Mouse (Mus musculus): ENCODE results near the gene Kl. TPM values are rescaled to one million over a fixed set of nuclear protein-coding genes. Genes with fewer than 3 reads are reported as not detected.

Gene Kl
- polyA plus RNA-seq, 1 experiment from 2014 or later, result 0.64 TPM

GRCm38 (mm10) chr5:151018959-151019358 lies 66.6 kb downstream of the Kl start:
- no peaks in the 10 kb centered on the region for H3K27me3 ChIP-seq
- peaks cover 12% of the 10 kb centered on the region for H3K4me1 ChIP-seq
- 88% methylated on average over 5 of the region's 5 CpGs for WGBS
- H3K9ac ChIP-seq (replicated peaks), result no peak overlapping the region
- H3K4me3 ChIP-seq, result no peak overlapping the region
- no peak overlapping the region for H3K4me2 ChIP-seq (replicated peaks)
- no peak overlapping the region for H3K27ac ChIP-seq (replicated peaks)
- no peaks in the 10 kb centered on the region for H3K9me3 ChIP-seq
- ATAC-seq (ENCODE audit: low FRiP score, low read depth), result no peak
- H3K36me3 ChIP-seq, result no peaks in the 10 kb centered on the region

DNA sequence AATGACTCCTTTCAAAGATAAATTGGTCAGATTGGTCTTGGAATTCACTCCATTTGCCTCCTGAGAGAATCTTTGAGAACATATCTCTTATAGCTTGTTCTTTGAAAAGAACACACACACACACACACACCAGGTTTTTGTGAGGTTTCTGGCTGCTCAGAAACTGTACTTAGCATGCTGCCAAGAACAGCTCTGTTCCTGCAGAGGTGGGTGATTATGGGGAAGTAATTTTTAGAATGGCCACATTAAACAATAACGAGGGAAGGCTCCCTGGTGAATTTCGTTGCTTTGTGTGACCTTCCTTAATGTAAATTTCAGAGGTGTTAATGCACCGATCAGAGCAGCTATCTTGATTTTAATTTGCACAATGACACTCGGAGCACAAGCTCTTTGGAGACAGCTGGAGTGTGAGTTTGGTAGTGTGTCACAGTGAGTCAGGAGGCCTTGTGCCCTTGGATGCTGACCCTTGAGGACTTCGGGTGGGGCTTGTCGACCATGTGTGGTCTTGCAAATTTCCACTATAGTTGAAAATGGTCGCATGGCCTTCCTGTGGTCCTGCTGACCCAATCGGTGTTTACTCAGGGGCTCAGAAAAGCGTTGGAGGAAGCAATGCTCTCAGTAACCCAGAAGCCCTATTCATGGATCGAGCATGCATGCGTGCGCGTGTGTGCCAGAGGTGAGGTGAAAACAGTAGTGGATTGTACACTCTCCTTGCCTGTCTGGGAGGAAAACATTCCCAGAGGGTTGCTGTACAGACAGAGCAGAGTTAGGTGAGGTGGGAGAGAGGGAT lies 67.8 kb downstream of the Kl start:
- Histone ChIP-seq H3K27ac (replicated peaks) (no peak overlapping the region), H3K4me2 (replicated peaks) (no peak overlapping the region), H3K9ac (replicated peaks) (no peak overlapping the region), H3K9me3 (no peaks in the 10 kb centered on the region), H3K4me1 (peaks cover 14% of the 10 kb centered on the region), H3K36me3 (no peaks in the 10 kb centered on the region), H3K27me3 (no peaks in the 10 kb centered on the region), H3K4me3 (no peak overlapping the region)
- no peak for ATAC-seq (ENCODE audit: low FRiP score, low read depth)
- WGBS, result 76% methylated on average over 13 of the region's 13 CpGs

- Histone ChIP-seq H3K36me3 (no peaks in the 10 kb centered on the region), H3K27me3 (no peaks in the 10 kb centered on the region), H3K4me2 (replicated peaks) (no peak overlapping the region), H3K4me3 (no peak overlapping the region), H3K4me1 (peaks cover 14% of the 10 kb centered on the region), H3K9me3 (no peaks in the 10 kb centered on the region), H3K9ac (replicated peaks) (no peak overlapping the region), H3K27ac (replicated peaks) (no peak overlapping the region)
- no peak for ATAC-seq (ENCODE audit: low FRiP score, low read depth)
- WGBS, result 84% methylated on average over 14 of the region's 14 CpGs
Observed at GRCm38 (mm10) chr5:151020831-151021230, 68.4 kb downstream of the Kl start.

DNA sequence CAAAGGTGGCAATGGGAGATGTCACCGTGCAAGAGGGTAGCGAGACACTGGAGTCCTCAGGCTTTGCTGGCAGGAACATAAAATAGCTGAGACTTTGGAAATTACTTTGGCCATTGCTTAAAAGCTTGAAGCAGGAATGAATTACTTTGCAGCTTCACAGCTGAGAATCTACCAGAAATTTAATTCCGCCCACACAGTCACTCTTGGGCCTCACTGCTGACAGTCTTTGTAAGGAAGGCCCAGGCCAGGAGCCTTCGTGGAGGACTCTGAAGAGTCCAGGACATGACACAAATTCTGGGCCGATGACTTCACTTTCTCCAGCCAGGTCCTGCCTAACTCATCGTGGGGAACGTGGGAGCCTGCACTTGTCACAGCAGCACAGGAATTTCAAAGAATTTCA lies 69.6 kb downstream of the Kl start:
- Histone ChIP-seq H3K4me2 (replicated peaks) (no peak overlapping the region), H3K9me3 (no peaks in the 10 kb centered on the region), H3K4me3 (no peak overlapping the region), H3K27ac (replicated peaks) (no peak overlapping the region), H3K9ac (replicated peaks) (no peak overlapping the region), H3K4me1 (peaks cover 15% of the 10 kb centered on the region), H3K27me3 (no peaks in the 10 kb centered on the region), H3K36me3 (no peaks in the 10 kb centered on the region)
- WGBS, result 83% methylated on average over 7 of the region's 7 CpGs
- ATAC-seq (ENCODE audit: low FRiP score, low read depth), result no peak

DNA sequence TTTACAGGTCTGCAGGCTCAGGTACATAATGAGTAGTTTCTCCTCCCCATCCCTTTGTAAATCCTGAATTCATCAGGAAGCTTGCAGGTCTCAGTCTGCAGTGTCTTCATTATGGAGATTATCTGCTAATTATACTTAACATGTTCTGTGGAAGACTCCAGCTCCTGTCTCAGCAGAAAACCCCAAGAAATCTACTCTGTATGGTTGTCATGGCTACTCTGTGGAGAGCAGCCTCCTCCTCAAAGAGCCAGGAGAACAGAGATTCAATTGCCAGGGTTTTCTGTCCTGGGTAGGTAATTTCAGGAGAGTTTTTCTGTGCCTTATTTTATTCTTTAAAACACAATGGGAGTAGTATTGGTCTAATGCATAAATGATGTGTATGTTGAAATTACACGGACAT lies 70.5 kb downstream of the Kl start:
- H3K4me2 ChIP-seq (replicated peaks), result no peak overlapping the region

GRCm38 (mm10) chr5:151023461-151023860 lies 71.1 kb downstream of the Kl start:
- Histone ChIP-seq H3K27ac (replicated peaks) (no peak overlapping the region), H3K4me1 (peaks cover 24% of the 10 kb centered on the region), H3K27me3 (no peaks in the 10 kb centered on the region), H3K9ac (replicated peaks) (no peak overlapping the region), H3K4me3 (no peak overlapping the region), H3K36me3 (no peaks in the 10 kb centered on the region), H3K4me2 (replicated peaks) (peak overlapping the region; percentile 28; the same call in 1 of the 2 replicates), H3K9me3 (no peaks in the 10 kb centered on the region)
- WGBS, result 8% methylated on average over 8 of the region's 8 CpGs
- no peak for ATAC-seq (ENCODE audit: low FRiP score, low read depth)

More for the DNA sequence above, 70.5 kb downstream of the Kl start:
- Histone ChIP-seq H3K4me3 (no peak overlapping the region), H3K4me1 (peaks cover 23% of the 10 kb centered on the region), H3K36me3 (no peaks in the 10 kb centered on the region), H3K27ac (replicated peaks) (no peak overlapping the region), H3K9ac (replicated peaks) (no peak overlapping the region), H3K27me3 (no peaks in the 10 kb centered on the region), H3K9me3 (no peaks in the 10 kb centered on the region)
- 6% methylated on average over 1 of the region's 1 CpGs for WGBS
- no peak for ATAC-seq (ENCODE audit: low FRiP score, low read depth)

GRCm38 (mm10) chr5:151024483-151024882 lies 72.1 kb downstream of the Kl start:
- Histone ChIP-seq H3K4me1 (peaks cover 24% of the 10 kb centered on the region), H3K36me3 (no peaks in the 10 kb centered on the region), H3K9me3 (no peaks in the 10 kb centered on the region), H3K9ac (replicated peaks) (no peak overlapping the region), H3K27me3 (no peaks in the 10 kb centered on the region), H3K4me3 (no peak overlapping the region), H3K27ac (replicated peaks) (no peak overlapping the region), H3K4me2 (replicated peaks) (no peak overlapping the region)
- WGBS, result 85% methylated on average over 2 of the region's 2 CpGs
- ATAC-seq (ENCODE audit: low FRiP score, low read depth), result no peak

GRCm38 (mm10) chr5:151026069-151026468 lies 73.7 kb downstream of the Kl start:
- H3K9ac ChIP-seq (replicated peaks), result no peak overlapping the region
- H3K4me3 ChIP-seq, result no peak overlapping the region
- no peak overlapping the region for H3K4me2 ChIP-seq (replicated peaks)
- no peak overlapping the region for H3K27ac ChIP-seq (replicated peaks)
- H3K4me1 ChIP-seq, result peaks cover 24% of the 10 kb centered on the region
- H3K36me3 ChIP-seq, result no peaks in the 10 kb centered on the region
- ATAC-seq (ENCODE audit: low FRiP score, low read depth), result no peak
- no peaks in the 10 kb centered on the region for H3K27me3 ChIP-seq
- no peaks in the 10 kb centered on the region for H3K9me3 ChIP-seq
- WGBS, result 87% methylated on average over 4 of the region's 4 CpGs

DNA sequence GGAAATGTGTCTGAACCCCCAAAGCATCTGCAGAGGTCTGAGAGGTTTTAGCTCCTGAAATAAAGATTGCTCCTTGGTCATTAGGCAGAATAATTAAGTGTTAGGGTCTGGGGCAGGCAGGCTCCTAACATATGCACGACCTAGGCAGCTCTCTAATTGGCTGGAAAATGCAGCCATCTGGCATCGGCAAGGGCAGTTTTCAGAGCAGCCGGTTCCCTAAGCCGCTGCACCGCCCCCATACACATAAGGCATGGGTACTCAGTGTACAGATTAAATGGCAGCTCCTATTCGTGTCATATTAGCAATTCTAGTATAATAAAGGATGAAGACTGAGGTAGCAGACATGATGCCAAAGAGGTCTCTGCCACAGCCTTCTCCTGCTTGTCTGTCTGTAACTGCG lies 74.8 kb downstream of the Kl start:
- Histone ChIP-seq H3K4me3 (no peak overlapping the region), H3K9ac (replicated peaks) (no peak overlapping the region), H3K27me3 (no peaks in the 10 kb centered on the region), H3K9me3 (no peaks in the 10 kb centered on the region), H3K36me3 (no peaks in the 10 kb centered on the region), H3K4me1 (peaks cover 24% of the 10 kb centered on the region), H3K4me2 (replicated peaks) (no peak overlapping the region), H3K27ac (replicated peaks) (no peak overlapping the region)
- ATAC-seq (ENCODE audit: low FRiP score, low read depth), result peak; percentile 86
- WGBS, result 33% methylated on average over 7 of the region's 7 CpGs

- H3K36me3 ChIP-seq, result no peaks in the 10 kb centered on the region
- no peak overlapping the region for H3K4me2 ChIP-seq (replicated peaks)
- H3K27me3 ChIP-seq, result no peaks in the 10 kb centered on the region
- no peak overlapping the region for H3K27ac ChIP-seq (replicated peaks)
- no peak for ATAC-seq (ENCODE audit: low FRiP score, low read depth)
- peaks cover 13% of the 10 kb centered on the region for H3K4me1 ChIP-seq
- no peak overlapping the region for H3K4me3 ChIP-seq
- no peaks in the 10 kb centered on the region for H3K9me3 ChIP-seq
- no peak overlapping the region for H3K9ac ChIP-seq (replicated peaks)
- 72% methylated on average over 6 of the region's 6 CpGs for WGBS
Observed at GRCm38 (mm10) chr5:151028906-151029305, 76.5 kb downstream of the Kl start.

DNA sequence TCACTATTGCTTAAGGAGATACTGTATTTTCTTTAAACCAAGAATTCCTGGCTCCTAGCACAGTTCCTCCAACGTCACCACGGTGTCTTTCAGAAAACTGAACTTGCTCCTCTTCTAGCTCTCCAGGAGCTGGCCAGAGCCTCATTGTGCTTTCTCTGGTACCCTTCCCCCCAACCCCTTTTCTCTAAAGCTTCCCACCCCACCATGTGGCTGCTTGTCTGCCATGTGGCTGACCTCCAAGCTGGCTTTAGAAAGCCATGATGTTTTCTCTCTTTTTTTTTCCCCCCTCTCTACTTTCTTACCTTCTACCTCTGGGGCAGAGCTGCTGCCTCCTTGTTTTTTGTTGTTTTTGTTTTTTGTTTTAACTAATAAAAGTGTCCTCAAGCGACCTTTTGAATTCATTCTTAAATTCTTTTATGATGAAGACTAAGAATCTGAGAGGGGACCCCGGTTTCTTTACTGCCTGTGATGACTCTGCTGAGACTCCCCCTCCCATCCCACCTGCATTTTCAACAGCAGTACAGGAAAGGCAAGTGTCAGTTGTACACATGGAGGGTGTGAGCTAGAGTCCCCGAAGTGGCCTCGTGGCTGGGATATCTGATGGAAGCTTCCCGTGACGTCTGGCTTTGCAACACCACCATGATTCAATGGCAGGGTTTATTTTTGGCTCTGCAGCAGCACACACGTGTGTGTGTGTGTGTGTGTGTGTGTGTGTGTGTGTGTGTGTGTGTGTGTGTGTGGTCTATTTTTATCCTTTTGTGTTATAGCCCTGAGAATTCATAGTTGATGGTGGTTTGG lies 82.5 kb downstream of the Kl start:
- H3K27me3 ChIP-seq, result no peaks in the 10 kb centered on the region
- H3K4me3 ChIP-seq, result no peak overlapping the region
- no peaks in the 10 kb centered on the region for H3K9me3 ChIP-seq
- H3K4me1 ChIP-seq, result no peaks in the 10 kb centered on the region
- no peaks in the 10 kb centered on the region for H3K36me3 ChIP-seq
- H3K27ac ChIP-seq (replicated peaks), result no peak overlapping the region
- no peak overlapping the region for H3K4me2 ChIP-seq (replicated peaks)
- no peak for ATAC-seq (ENCODE audit: low FRiP score, low read depth)
- WGBS, result 75% methylated on average over 9 of the region's 9 CpGs
- no peak overlapping the region for H3K9ac ChIP-seq (replicated peaks)

DNA sequence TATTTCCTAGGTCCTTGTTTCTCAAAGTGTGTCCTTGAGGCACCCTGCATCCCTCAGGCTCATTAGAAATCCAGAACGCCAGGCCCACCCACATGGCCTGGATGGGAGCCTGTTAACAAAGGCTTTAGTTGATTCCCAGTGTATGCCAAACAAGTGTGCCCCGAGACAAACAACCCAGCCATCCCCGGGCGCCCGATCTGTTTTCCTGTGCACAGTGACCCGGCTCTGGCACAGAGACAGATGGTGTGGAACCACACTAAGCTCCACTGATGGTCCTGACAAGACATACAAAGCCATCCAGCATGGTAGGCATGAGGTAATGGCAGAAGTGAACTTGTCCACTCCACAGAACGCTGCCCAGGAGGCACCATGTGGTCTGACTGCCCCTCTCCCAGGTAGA lies 85.5 kb downstream of the Kl start:
- 81% methylated on average over 7 of the region's 7 CpGs for WGBS
- H3K9me3 ChIP-seq, result no peaks in the 10 kb centered on the region
- no peak for ATAC-seq (ENCODE audit: low FRiP score, low read depth)

More for the DNA sequence above, 85.5 kb downstream of the Kl start:
- H3K27me3 ChIP-seq, result no peaks in the 10 kb centered on the region
- H3K4me2 ChIP-seq (replicated peaks), result no peak overlapping the region
- H3K27ac ChIP-seq (replicated peaks), result no peak overlapping the region
- no peaks in the 10 kb centered on the region for H3K36me3 ChIP-seq
- H3K4me3 ChIP-seq, result no peak overlapping the region
- no peak overlapping the region for H3K9ac ChIP-seq (replicated peaks)
- no peaks in the 10 kb centered on the region for H3K4me1 ChIP-seq
